Mouse (Mus musculus) cerebellum, postnatal 14 days (tissue): Measurements from ENCODE around the gene Arid2.
"Not testable (repeated sequence)": the region's sequence is repeated elsewhere in the genome, so short reads cannot be mapped to it uniquely, and the experiment has no call there.

Experiments used
- DNase-seq, 2 experiments: peaks; one replicate each; pipeline ENCODE4 v3.0.0; 2021; ENCODE audit warnings: mixed read lengths in 2 of 2

Gene Arid2

GRCm38 (mm10) chr15:96434202-96434601 lies 146.9 kb downstream of the Arid2 start:
- no peak for DNase-seq

DNA sequence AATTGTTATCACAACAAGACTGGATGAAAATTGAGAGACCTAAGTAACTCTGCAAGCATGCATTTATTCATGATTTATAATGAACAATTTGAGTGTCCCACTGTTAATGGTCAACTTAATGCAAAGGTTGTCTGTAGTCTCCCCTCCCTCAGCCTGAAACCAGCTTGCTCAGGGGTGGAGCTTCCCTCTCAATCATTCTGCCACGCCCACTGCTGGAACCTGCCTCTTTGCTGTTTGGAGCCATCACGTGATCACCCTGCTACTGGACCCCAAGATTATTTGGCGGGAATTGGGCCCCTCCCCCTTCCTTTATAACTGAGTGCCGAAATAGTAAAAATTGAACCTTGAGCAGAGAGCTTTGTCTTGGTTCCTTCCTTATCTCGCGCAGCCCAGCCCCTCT lies 154.2 kb downstream of the Arid2 start:
- not testable (repeated sequence) for DNase-seq

DNA sequence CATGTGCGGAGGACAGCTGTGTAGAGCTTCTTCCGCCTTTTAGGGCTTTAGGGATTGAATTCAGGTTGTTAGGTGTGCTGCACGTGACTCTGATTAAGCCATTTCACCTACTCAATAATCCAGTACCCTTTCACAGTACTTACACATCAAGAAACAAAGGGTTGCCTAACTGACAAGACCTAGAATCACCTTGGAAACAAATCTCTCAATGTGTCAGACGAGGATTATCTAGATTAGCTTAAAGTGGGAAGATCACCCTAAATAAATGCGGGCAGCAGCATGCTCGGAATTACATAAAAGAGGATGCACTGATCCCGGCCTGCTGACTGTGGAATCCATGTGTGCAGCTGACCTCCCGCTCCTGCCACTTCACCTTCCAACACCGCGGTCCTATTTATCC lies 159.5 kb downstream of the Arid2 start:
- no peak for DNase-seq

- DNase-seq = no peak
Observed at GRCm38 (mm10) chr15:96448656-96449299, 161.5 kb downstream of the Arid2 start.

DNA sequence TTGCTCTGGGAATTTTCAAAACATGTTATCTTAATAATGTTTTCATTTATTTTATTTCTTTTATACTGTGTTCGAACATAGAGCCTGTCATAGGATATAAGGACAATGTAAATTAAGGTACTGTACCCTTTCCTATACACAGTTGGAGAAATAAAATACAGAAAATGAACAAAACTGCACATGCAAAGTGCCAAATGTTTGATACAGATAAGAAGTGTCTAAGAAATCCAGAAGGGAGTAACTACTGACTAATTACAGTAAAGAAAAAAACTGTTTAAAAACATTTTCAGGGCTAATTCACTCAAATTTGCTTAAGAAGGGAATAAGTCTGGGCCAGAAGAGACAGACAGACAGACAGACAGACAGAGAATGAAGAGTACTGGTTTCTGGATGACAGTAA lies 166.0 kb downstream of the Arid2 start:
- no peak for DNase-seq
